Mouse (Mus musculus): ENCODE data around the gene Nr1h2.
A peak's percentile ranks its signal among the peaks of the same experiment; 100 is the strongest.

Gene Nr1h2

DNA sequence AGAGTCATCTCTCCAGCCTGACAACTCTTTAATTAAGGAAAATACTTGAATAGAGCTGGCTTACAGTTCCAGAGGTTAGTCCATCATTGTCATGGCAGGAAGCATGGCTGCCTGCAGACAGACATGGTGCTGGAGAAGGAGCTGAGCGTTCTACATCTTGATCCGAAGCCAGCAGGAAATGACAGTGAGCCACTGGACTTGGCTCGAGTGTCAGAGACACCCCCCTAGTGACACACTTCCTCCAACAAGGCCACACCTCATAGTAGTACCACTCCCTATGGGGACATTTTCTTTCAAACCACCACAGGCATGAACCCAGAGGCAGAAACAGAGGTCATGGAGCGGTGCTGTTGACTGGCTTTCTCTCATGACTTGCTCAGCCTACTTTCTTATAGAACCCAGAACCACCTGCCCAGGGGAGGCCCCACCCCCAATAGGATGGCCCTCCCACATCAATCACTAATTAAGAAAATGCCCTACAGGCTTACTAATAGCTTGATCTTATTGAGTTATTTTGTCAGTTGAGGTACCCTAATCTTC, 30.6 kb upstream of the Nr1h2 start:
- no peak for DNase-seq

DNA sequence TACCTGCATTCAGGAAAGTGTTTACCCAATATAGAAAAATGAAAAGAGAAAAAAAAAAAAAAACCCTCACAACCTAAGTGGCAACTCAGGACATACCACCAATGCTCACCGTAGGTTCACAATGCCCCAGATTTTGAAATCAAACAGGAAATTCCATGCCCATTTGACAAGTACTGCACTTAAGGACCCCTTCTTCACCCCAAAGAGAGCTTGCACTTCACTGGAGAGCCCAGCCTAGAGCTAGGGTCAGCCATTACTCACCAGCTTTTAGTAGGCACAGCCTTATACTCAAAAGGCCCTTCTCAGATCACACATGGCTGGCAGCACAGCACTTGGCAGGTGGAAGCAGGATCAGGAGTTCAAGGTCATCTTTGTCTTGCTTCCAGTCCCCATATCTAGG, 29.4 kb upstream of the Nr1h2 start:
- no peak for DNase-seq

DNA sequence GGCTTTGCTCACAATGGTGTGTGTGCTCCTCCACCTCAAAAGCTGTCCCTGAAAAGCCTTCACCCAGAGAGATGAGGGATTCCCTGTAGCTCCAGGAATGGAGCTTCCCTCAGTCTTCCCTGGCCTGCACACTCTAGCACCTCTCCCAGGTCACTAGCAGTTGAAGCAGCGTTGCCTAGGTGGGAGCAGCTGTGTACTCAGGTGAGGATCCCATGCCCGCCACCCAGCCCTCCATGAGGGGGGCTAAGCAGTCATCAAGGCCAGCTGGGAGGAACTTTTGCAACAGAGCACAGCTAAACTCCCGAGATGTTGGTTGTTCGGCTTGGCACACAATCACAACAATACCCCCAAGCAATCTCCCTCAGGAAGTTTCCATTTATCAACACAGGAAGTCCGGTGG, 29.0 kb upstream of the Nr1h2 start:
- no peak for DNase-seq

DNA sequence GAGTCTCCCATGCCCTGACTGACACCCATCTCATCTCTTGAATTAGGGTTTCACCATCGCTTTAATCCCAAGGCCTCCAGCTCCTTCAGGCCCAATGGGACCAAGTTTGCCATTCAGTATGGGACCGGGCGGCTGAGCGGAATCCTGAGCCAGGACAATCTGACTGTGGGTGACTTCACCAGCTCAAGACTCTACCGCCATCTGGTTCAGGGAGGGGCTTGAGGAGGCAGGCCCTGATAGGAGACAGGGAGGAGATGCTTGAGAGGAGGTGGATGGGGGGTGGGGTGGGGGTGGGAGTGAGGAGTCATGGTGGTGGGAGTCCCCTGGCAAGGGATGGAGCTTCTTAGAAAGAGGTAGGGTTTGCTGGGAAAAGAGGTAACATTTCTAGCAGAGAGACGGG, 27.9 kb upstream of the Nr1h2 start:
- no peak for DNase-seq

DNA sequence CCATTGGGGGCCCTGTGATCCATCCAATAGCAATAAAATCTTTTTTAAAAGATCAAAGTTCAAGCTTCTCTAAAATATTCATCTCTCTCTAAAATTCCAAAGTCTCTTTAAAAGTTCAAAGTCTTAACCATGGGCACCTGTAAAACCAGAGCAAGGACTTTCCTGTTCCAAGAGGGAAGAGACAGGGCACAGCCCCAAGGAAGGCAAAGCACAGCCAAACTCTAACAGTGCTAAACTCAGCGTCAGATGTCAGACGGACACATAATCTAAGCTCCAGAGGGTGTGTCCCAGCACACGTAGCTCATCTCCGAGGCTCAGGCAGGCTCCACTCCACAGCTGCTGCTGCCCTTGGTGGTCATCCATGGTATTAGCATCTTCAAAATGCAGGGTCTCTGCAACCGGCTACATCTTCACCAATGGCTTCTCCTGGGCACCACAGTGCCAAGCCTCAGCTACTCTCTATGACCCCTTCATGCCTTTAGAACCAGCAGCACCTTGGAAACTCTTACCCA, 22.6 kb upstream of the Nr1h2 start:
- DNase-seq: peak in 1 of 2 experiments; percentile 53

DNA sequence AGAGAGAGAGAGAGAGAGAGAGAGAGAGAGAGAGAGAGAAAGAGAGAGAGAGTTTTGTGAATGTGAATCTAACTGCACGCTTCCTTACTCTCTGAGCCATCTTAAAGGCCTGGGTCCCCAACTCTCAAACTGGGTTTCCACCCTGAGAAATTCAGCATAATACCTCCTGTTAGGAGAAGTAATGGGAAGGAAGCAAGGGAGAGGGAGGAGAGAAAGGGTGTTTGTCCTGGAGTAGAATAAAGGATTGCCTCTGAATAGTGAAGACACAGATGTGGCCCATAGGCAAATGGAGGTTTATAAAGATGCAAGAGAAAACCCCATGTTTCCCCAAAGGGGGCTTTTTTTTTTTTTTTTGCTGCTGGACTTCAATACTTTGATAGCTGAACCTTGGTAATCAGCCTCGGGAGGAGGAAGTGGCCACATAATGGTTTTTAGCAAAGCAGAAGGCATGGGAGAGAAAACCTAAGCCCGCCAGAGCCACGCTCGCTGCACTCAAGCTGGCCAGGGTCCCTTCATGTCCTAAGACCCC, 19.3 kb upstream of the Nr1h2 start:
- no peak for DNase-seq

DNA sequence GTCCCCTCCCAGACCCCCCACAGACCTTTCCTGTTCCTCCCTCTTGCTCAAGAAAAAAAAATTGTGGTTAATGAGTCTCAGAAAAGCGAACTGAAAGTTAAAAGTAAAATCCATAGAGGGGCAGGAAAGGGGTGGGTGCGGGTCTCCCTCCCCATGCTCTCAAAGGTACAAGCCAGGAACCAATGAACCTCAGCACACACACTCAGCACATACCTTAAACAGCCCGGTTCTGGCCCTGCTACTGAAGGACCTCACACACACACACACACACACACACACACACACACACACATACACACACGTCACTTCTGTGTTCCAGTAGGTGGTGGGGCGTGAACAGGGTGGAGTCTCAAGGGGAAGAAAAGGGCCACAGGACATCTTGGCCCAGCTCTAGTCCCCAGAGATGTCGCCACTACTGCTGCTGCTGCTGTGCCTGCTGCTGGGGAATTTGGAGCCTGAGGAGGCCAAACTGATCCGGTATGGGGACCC, 18.5 kb upstream of the Nr1h2 start, which contains the start of gene Napsa:
Gene Napsa (plus strand): TSS at position 168 of the 489 bp plus-strand sequence.
- peak; percentile 68 to 69 for DNase-seq

DNA sequence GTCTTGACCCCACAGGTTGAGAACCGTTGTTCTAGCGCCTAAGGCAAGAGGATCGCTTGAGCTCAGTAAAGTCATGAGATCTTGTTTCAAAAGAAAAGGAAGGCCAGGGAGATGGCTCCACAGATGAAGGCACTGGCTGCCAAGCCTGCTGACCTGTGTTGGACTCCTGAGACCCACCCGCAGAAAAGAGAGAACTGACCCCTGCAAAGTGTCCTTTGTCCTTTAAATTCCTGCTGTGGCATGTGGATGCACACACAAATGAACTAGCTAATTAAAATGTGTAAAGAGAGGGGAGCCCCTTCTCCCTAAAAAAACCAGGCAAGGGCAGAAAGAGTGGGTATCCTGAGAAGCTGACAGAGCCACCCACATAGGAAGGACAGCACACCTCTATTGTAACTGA, 18.1 kb upstream of the Nr1h2 start:
- peak; percentile 52 to 72 for DNase-seq

DNA sequence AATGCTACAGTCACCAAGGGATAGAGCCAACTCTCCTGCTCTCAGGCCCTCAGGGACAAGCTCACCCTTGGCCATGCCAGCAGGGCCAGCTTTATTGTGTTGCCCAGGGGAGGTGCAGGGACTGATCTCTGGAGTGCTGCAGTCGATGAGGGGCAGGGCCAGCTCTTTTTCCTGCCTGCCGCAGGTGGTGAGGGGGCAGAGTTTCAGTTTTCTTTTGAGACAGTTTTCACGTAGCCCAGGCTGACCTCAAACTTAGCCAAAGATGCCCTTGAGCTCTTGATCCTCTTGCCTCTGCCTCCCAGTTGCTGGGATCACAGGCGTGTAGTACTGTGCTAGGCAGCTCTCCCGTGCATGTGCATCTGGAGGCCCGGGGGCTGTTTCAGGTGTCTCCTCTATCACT, 17.2 kb upstream of the Nr1h2 start:
- DNase-seq: no peak

DNA sequence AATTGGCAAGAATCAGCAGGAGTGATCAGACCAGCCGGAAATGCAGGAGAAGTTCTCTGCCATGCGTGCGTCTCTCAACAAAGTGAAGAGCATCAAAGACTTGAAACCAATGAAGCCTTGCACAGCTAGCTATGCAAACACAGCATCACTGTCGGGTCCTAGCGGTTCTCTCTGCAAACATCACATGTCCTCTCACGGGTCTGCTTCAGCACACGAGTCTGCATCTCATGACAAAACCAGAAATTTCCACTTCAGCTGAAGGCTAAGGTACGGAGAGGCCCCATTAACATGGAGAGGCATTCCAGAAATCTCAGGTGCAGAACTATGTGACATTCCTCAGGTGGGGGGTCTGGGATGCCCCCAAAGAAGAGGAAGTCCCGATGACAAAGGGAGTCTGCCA, 15.1 kb upstream of the Nr1h2 start:
- no peak for DNase-seq

DNA sequence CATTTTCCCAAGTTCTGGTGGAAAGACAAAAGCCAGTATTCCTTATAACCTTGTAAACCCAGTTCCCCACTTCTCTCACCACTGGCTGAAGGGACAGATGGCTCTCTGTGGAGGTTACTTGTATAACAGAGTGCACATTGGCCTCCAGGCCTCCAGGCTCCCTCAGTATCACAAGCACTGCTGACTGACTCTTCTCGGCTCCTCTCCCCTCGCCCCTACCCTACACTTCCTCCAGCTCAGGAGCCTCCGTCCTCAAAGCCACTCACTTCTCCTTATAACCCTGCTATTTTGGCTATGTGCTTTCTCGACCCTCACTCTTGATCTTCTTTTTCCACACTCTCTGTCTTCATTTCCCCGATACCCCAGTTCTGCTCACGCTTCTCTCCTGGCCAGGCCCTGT, 11.7 kb upstream of the Nr1h2 start:
- no peak for DNase-seq

DNA sequence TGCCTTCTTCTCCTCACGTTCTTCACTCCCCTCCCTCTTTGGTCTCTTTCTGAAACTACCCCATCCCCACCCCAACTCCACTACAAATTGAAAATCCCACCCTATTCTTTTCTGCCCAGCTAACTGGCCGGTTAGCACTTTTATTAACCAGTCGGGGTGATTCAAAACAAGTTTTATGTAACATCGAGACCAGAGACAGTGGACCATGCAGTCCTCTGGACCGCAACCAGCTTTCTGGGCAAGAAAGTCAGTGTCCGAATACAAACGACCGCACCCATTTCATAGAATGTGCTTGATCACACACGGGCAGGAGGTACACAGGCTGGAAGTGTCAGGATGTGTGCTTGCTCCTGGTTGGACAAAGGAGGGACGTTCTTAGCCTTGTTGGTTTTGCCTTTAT, 10.7 kb upstream of the Nr1h2 start:
- DNase-seq: peak; percentile 59 to 71

DNA sequence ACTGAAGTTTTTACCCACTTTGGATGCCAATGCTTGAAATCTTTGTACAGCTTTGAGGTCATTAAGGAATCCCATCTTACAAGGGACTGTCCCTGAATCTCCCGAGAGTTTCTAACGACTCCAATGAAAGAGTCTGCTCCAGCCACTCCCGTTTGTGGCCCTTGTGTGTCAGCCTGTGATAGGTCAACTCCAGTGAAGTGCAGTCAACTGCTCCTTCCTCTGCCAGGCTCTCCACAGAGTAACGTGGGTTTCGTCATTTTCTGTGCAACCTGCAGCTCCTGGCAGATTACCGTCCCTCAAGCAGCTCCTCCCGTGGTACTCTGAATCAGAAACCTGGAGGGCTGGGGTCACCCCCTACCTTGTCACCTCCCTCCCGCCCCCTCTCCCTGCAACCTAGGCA, 9.5 kb upstream of the Nr1h2 start:
- DNase-seq: no peak

DNA sequence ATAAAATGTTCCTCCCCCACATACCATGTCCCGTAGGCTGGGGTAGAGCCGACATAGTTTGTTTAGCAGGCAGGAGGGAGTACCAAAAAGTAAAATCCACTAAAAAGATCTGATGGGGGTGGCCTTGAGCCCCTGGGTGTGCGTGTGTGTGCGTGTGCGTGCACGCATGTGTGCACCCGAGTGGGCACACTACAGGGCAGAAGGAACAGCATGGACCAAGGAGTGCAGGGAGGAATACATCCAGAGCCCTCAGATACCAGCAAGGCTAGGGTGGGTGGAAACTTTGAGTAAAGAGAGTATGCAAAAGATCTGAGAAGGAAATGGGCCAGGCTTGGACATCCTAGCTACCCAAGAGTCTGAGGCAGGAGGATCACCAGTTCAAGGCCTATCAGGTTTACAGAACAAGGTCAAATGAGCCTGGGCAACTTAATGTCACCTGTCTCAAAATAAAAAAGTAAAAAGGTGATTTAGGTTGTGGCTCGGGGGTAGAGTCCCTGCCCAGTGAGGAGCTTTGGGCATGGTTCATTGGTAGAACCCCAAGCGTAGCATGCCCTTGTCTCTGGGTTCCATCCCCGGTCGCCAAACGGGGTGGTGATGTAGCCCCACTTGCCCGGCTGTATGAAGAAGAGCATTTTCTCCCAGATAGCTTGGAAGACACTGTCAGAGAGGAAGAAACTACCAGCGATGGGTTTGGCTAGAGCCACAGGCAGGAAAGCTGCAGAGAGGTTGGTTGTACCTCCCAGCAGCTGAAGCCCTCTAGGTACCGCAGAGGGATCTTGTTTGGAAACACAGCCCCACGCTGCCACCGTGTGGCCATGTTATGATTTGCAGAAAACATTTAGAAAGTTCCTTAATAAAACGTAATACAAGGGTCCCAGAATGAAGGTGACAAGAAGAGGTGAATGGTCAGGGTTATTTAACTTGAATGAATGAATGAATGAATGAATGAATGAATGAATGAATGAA, 7.0 kb upstream of the Nr1h2 start:
- peak; percentile 70 to 88 for DNase-seq

DNA sequence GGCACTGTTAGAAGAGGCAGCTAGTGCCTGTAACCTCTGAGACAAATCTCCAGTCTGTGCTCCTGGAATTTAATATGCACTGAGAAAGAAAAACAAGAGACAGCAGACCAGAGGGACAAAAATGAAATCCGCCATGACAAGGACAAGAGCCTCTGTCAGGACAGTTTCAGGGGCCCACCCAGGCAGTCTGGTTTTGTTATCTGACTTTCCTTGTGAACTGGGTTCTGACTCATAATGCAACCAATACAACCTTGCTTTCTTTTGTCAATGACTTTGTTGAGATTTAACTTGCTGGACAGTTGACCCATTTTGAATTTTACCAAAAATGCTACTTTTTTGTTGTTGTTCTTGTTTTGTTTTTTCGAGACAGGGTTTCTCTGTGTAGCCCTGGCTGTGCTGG, 3.9 kb upstream of the Nr1h2 start:
- DNase-seq: no peak

DNA sequence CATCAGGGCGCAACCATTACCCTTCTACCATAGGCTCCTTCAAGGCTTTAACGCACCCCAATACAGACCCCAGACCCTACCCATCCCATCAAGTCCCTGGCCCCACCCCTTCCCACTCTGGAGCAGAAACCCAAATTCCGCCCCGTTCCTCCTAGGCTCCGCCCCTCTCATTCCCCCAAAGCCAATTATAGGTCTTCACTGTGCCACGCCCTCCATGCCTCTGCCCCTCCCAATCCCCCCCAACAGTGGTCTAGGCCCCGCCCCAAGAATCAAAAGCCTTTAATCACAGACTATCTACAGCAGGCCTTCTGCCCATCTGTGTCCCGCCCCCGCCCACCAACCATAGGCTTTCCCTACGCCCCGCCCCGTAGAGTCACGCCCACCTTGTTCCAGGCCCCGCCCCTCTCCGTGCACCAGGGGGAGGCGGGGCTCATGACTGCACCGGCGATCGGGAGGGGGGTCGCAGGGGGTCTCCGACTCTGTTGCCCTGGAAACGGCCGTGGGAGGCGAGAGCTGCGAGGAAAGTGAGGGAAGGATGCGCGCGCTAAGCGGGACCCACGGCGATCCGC, 471 bp downstream of the Nr1h2 start:
- DNase-seq: peak; percentile 66 to 79

DNA sequence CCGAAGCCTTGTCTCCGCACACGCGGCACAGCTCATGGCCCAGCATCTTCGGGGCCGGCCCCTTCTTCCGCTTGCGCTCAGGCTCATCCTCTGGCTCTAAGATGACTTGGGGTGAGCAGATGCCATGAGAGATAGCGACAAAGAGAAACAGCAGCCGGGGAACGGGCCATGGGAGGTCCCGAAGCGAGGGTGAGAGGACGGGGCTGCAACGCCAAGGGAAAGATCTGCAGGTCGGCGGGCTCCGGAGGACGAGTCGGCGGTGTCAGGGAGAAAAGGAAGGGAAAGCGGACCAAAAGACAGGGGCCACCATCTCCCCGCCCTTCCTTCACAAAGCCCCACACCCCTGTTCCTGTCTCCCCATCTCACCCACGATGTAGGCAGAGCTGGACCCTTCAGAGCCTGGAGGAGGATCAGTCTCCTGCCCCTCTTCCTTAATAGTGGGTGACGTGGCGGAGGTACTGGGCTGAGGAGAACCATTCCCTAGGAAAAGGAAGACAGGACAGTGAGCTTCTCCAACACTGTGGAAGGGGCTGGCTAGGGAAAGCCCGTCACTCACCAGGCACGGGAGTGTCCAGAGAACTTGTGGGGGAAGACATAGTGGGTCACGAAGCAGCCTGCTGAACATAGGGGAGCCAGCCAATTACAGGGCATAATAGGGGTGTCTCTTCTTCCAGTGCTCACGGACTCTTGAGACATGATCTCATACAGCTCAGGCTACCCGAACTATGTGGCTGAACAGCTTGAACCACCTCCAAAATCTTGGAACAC, 1.4 kb downstream of the Nr1h2 start:
- no peak for DNase-seq

DNA sequence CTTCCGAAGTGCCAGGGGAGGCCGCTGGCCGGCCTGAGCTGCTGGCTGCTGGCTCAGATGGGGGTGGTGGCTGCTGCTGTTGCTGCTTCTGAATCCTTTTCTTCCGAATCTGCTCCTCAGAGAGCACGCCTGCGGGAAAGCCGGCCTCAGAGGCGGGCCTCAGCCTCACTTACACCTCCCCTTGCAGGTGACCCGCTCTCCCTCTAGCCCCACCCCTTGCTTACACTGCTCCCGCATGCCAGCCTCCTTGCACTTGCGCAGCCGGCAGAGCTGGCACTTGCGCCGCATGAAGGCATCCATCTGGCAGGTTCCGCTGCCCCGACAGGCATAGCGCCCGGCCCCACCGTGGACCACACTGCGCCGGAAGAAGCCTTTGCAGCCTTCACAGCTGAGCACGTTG, 2.0 kb downstream of the Nr1h2 start:
- no peak for DNase-seq

DNA sequence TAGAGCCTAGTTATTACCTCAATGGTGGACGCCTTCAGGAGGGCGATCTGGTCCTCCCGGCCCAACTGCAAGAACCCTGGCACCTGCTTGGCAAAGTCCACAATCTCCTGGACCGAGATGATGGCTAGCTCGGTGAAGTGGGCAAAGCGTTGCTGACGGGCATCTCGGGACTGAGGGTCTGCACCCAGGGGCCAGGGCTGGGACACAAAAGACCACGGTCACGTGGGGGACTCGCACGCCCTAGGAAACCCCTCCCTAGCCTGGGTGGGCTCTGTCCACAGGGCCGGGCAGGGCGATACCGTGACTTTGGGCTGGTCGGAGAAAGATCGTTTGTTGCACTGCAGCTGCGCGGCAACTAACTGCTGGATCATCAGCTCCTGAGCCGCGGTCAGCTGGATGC, 2.5 kb downstream of the Nr1h2 start:
- no peak for DNase-seq

DNA sequence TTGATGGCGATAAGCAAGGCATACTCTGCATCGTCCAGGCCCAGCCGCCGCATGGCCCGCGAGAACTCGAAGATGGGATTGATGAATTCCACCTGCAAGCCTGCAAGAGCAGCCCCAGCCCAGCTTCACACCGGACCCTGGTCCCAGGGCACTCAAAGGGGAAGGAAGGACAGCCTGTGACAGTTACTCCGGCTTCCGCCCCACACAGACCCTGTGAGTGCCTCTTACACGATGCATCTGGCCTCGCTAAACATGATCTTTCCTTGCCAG, 3.4 kb downstream of the Nr1h2 start:
- no peak for DNase-seq

DNA sequence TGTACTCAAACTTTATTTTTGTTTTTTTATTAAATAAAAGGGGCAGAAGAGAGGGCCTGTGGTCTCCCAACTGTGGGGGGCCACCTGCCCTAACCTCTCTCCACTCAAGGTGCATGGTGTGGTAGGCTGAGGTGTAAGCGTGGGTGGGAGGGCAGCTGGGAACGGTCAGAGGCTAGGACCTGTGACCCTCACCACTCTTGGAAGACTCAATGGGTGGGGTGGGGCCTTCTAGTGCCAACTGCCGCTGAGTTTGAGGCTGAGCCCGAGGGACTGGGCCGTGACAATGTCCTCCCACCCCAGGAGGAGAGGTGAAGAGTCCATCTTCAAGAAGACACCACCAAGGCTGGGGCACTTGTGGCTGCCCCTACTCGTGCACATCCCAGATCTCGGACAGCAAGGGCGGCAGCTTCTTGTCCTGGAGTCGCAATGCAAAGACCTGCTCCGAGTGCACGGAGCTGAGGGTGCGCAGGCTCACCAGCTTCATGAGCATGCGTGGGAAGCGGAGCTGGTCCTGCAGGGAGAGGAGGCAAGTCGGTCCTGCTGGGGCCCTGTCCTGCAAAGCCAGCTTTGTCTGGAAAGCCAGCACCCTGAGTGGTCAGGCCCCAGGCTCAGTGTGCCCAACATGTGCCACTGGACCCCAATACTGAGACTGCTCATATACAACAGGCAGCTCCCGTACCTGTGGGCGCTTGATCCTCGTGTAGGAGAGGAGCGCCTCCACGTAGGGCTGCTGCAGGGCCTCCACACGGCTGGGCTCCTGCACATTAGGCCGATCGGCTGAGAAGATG, 3.9 kb downstream of the Nr1h2 start:
- DNase-seq: no peak

DNA sequence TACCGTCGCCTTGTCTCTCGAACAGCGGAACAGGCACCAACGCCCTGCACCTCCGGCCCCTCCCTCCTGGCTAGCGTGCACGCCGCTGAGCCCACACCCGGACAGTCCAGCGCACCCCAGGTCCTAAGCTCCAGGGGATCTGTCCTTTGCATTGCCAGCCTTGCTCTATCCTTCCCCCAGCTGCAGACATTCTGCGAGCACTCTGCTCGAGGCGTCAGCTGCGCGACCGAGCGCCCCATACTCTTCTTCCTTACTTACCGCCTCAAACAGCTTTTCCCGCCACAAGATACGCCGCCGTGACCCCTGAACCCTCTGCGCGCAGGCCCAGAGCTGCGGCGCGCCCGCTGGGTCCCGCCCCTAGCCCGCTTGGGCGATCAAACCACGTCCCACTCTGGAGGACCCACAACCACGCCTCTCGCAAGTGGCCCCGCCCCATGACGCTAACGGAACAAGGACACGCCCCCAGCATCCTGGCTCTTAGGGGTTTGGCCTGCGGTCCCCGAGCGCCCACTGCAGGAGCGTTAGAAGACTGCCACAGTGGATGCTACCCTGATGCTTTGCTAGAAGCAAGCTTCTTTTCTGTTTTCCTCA, 5.2 kb downstream of the Nr1h2 start, which contains the start of gene Pold1:
Gene Pold1 (minus strand): TSS at position 353 of the 591 bp plus-strand sequence.
- DNase-seq: peak; percentile 99 to 100

All from kidney, adult 8-10 months (tissue).